Mouse (Mus musculus): Measurements from ENCODE around the gene Ubp1.
A peak's percentile ranks its signal among the peaks of the same experiment; 100 is the strongest.
"Not testable (repeated sequence)": the region's sequence is repeated elsewhere in the genome, so short reads cannot be mapped to it uniquely, and the experiment has no call there.

The Ubp1 gene

DNA sequence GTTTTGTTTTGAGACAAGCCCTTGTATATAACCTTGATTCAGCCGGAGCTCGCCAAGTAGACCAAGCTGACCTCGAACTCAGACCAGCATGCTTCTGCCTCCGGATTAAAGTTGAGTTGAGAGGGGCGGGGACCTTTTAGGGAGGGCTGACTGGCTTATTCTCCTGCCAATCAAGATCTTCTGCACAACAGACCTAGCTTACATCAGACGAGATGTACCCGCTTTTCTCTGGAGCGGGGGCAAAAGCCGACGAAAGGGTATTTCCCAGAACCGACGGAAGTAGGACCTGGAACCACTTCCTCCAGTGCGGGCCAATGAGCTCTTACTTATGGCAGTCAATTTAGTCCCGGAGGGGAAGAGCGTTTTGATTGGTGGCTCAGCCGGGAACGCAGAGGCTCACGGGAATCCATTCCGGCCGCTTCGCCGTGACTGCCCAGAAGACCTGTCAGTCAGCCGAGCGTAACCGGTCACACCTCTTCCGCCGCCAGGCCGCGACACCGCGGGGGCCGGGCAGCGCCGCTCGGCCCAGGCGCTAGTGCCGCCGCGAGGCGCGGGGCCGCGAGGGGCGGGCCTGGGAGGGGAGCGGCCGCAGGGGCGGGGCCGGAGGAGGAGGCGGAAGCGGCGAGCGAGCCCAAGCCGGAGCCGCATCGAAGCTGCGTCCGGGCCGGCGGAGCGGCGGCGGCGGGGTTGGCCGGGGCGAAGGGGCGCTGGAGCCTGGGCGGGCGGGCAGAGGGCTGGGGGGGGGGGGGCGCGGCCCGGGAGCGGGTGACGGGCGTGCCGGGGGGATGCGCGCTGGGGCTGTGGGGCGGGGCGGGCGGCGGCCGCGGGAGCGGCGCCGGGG is at the start of gene Ubp1:
Gene Ubp1 (plus strand): TSS at position 401 of the 841 bp plus-strand sequence.
- DNase-seq = peak; percentile 99

DNA sequence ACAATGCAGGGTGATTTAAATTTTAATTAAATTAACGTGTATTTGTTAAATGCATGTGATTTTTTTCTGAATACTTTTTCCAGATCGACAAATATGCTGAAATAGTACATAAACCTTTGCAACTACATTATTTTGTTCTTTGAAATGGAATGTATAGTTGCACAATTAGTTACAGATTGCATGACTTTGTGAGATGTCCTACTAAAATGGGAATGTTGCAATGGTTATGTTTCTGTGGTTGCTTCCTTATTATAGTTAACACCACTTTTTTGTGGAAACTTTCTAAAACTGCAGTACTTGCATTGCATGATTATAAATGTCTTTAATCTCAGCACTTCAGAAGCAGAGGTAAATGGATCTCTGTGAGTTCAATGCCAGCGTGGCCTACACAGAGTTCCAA is 35.8 kb upstream of the Ubp1 start:
- no peak for DNase-seq

- no peak for DNase-seq
These were observed 27.6 kb upstream of the Ubp1 start for GRCm38 (mm10) chr9:113903136-113903535.

DNA sequence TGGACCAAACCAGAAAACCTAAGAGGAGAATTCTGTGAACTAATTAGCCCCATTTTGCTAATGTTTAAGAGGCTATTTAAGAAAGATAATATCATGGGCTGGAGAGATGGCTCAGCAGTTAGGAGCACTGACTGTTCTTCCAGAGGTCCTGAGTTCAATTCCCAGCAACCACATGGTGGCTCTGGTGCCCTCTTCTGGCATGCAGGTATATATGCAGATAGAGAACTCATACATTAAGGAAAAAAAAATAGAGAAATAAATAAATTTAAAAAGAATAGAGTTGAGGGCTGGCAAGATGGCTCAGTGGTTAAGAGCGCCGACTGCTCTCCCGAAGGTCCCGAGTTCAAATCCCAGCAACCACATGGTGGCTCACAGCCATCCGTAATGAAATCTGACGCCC is 26.4 kb upstream of the Ubp1 start:
- DNase-seq = not testable (repeated sequence)

- no peak for DNase-seq
These were observed 14.9 kb upstream of the Ubp1 start for GRCm38 (mm10) chr9:113915789-113916188.

- no peak for DNase-seq
These were observed 8.1 kb upstream of the Ubp1 start for GRCm38 (mm10) chr9:113922677-113923076.

DNA sequence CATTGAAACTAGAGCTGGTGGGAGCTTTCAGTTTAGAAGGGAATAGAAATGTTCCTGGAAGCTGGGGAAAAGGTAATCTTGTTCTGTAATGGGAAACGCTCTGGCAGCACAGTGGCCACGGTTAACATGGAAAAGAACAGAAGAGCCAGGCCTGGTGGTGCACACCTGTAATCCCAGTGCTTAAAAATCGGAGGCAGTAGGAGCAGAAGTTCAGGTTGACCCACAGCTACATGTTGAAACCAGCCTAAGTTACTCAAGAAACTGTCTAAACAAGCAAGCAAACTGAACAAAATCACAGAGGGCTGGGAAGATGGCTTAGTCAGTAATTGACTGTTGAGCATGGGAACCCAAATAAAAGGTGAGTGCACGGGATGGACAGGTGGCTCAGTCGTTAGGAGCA is 5.9 kb upstream of the Ubp1 start:
- DNase-seq = no peak

DNA sequence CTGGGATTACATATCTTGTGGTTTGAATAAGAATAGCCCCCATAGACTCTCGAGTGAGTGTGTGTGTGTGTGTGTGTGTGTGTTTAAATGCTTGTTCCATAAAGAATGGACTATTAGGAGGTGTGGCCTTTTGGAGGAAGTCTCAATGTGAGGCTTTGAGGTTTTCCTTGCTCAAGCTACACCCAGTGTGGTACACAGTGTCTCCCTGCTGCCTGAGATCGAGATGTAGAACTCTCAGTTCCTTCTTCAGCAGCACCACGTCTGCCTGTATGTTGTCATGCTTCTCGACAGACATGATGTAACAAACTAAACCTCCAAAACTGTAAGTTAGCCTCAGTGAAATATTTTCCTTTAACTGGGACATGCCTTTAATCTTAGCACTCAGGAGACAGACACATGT is 2.1 kb upstream of the Ubp1 start:
- no peak for DNase-seq

DNA sequence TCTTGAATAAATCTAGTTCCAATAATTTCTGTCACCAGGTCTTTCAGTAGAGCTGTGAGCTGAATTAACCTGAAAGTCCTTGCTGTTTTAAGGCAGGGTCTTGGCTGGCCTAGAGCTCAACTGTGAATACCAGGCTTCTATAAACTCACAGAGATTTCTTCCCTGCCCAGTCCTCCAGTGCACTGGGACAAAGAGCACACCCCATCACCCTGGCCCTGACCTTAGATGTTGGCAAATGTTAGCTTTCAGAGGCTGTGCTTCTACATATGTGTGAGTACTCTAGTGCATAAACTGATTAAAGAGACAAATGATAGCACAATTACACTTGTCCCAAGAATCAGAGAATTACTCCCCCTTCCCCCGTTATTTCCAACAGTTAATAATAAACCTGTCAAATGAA is 1.1 kb upstream of the Ubp1 start:
- no peak for DNase-seq

GRCm38 (mm10) chr9:113931375-113932099 is 803 bp downstream of the Ubp1 start:
- peak; percentile 59 for DNase-seq

- no peak for DNase-seq
These were observed 1.4 kb downstream of the Ubp1 start for GRCm38 (mm10) chr9:113932100-113932470.

DNA sequence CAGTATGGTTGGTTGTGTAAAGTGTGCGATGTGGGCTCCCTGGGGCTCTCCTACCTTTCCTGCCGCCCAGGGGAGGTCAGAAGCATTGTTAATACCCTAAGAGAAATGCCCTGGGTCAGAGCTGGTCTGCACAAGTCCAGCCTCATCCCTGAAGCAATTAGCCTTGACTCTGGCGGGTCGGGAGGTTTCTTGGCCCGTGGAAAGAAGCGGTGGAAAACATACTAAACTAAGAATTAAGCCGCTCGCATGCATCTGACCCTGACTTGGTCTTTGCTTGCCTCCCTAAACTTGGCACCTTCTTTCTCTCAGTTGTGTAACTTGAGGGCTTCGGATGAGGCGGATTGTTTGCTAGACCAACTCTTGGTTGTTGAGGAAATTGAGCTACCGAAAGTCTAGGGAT is 1.8 kb downstream of the Ubp1 start:
- no peak for DNase-seq

GRCm38 (mm10) chr9:113935638-113936037 is 4.9 kb downstream of the Ubp1 start:
- DNase-seq = no peak

GRCm38 (mm10) chr9:113939063-113939850 is 8.5 kb downstream of the Ubp1 start:
- peak; percentile 54 for DNase-seq

DNA sequence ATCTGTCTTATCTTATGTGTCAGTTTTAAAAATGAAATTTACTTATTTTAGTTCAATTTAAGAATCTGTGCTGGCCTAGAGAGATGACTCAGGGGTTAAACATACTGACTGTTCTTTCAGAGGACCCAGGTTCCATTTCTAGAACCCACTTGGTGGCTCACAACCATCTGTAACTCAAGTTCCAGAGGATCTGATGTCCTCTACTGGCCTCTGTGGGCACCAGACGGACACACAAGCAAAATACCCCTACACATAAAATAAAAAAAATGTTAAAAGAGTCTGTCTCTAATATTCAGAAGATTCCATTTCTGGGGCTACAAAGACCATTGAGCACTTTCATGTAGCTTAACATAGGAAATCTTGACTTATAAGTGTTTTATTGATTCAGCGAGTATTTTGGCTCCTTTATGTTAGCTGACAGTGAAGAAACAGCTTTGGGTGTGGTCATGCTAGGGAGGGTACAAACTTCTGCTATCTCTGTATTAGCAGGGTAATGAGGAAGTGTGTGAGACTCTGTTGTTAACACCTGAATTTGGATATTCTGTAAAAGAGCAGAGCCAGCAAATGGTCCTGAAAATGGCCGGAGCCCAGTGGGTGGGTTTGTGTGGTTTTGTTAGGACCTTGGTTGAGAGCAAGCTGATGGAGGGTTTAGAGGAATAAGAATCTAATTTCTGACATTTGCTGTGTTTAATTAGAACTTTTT is 10.5 kb downstream of the Ubp1 start:
- DNase-seq = no peak

DNA sequence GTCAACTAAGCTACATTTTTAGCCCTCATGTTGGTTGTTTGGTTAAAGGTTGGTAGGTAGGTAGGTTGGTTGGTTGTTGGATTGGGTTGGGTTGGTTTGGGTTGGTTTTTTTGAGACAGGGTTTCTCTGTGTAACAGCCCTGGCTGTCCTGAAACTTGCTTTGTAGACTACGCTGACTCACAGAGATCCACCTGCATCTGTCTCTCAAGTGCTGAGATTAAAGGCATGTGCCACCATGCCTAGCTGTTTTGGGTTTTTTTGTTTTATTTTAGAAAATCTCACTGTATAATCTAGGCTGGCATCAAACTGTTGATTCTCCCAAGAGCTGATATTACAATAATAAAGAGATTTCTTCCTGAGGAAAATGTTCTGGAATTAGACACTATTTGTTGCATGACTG is 12.6 kb downstream of the Ubp1 start:
- no peak for DNase-seq

DNA sequence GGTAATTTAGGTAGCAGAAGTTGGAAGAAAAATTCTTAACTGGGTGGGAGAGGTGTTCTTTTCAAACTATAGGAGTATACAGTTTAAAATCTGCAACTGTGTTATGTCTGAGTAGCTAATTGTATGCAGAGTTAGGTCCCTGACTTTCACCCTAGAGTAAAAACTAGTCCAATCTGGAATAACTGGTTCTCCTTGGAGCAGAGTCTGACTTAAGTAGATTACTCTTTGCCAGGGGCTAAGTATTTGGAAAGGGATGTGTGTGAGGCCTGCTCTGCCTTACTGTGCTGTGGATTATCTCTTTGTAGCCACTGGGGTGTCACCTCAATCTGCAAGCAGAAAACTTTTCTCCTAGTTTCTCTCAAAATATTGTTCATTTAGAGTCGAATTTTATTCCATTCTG is 16.5 kb downstream of the Ubp1 start:
- no peak for DNase-seq

DNA sequence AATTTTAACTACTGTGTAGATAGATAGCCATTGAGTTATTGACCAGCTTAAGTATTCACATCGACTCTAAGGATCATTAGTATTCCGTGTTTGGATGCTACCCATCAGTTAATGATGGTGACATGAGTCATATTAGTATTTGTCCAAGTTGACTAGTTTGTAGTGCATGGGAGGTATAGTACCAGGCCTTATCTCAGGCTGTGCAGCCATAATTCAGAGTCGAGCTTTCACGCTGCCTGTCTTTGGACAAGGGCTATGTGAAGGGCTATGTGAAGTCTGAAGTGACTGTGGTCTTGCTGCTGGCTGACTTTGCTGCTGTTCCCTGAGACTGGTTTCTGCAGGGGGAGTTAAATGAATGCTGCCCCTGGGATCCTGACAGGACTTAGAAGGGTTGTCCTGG is 27.0 kb downstream of the Ubp1 start:
- no peak for DNase-seq

DNA sequence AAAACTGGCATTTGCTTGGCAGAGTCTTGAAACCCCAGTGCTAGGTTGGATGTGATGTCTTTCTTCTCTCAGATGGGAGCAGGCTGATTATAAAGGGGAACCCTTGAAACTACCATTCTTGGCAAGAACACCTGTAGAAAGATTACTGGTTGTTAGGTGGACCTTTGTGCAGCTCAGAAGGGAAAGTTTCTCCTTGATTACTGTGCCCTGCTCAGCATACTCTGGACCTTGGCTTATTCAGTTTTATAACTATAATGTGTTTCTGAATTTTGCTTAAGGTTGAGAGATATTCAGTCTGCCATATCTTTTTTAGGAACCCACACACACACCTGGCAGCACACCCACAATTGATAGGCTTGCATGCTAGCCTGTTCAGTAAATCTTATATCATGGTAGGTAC is 33.0 kb downstream of the Ubp1 start:
- no peak for DNase-seq

DNA sequence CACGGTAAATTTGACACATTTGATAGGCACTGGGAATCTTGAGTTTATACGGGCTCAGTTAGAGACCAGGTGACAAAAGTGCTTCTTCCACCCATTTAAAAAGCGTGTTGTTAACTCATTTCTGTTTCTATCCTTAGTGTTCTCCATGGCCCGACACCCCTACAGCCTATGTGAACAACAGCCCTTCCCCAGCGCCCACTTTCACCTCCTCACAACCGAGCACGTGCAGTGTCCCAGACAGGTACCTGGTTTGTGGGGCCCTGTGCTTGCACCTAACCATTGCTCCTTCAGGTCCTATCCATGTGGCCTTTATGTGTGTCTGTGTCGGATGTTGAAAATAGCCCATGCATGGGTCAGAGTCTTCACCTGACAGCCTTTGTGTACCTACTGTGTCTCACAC is 33.7 kb downstream of the Ubp1 start:
- no peak for DNase-seq

DNA sequence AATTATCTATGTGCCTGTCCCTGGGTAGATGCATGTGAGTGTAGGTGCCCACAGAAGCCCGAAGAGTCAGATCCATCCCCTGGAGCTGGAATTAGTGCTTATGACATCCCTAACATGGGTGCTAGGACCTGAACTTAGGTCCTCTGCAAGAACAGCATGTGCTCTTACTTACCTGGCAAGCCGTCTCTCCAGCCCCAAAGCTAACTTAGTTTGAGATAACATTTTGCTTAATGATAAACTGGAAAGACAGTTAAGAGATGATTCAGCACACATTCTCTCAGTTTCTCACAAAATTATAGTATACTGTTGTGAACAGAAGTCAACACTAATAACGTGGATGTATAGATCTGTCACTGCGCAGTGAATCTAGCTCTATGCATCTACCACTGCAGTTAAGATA is 36.1 kb downstream of the Ubp1 start:
- DNase-seq = no peak

DNA sequence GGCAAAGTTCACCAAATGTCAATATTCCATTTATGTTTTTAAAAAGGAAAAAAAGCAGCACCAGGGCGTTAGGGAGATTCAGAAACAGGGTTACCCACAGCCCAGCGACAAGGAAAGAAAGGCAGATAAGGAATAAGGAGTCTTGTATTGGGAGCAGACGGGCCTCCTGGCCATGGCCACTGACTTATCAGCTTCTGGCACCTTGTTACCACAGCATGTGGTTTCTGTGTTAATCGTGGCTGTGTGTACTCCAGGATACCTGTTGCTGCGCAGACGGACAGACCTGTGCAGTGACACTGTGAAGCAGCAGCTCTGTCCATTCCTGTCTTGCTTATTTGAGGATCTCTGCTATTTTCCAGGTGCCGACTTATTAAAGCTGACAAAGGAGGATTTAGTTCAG is 38.2 kb downstream of the Ubp1 start:
- no peak for DNase-seq

- no peak for DNase-seq
These were observed 38.7 kb downstream of the Ubp1 start for GRCm38 (mm10) chr9:113969399-113969798.

All from cerebellum, adult 11-12 months (tissue).